Mouse (Mus musculus): ENCODE measurements at regions not wholly inside any gene's neighbourhood (a gene's known extent, or its start where the extent isn't known, plus 50 kb on each side); places are given as distances from the start of the nearest gene placed in this dataset.

- TF ChIP-seq CTCF (IDR thresholded peaks at IDR 0.05) (no peak), POLR2A (IDR thresholded peaks at IDR 0.05; ENCODE audit: insufficient read depth, low read depth, low read length) (no peak), EP300 (IDR thresholded peaks at IDR 0.05; ENCODE audit: insufficient read depth, low read depth, low read length) (no peak)
- Histone ChIP-seq H3K27ac (no peak overlapping the region), H3K4me1 (ENCODE audit: control insufficient read depth, insufficient read depth, low read length) (peaks cover 1% of the 10 kb centered on the region; the same call in 1 of the 2 replicates), H3K27me3 (ENCODE audit: control insufficient read depth, insufficient read depth, low read length) (no peaks in the 10 kb centered on the region), H3K4me3 (no peak overlapping the region), H3K36me3 (ENCODE audit: control insufficient read depth, insufficient read depth, low read length) (no peaks in the 10 kb centered on the region), H3K9ac (ENCODE audit: low read depth, low read length) (no peak overlapping the region), H3K79me2 (replicated peaks; ENCODE audit: control insufficient read depth, insufficient read depth, low read length) (no peaks in the 10 kb centered on the region)
- no peak for DNase-seq
- WGBS: 52% methylated on average over 3 of the region's 3 CpGs
- intact Hi-C loops (cut with DNase I): no loop called here
Observed at GRCm38 (mm10) chr14:17606018-17606417, 54.0 kb upstream of the Thrb start.

- Histone ChIP-seq H3K9ac (ENCODE audit: low read depth, low read length) (no peak overlapping the region), H3K4me1 (ENCODE audit: control insufficient read depth, insufficient read depth, low read length) (peaks cover 1% of the 10 kb centered on the region; the same call in 1 of the 2 replicates), H3K27ac (no peak overlapping the region), H3K27me3 (ENCODE audit: control insufficient read depth, insufficient read depth, low read length) (no peaks in the 10 kb centered on the region), H3K4me3 (no peak overlapping the region), H3K79me2 (replicated peaks; ENCODE audit: control insufficient read depth, insufficient read depth, low read length) (no peaks in the 10 kb centered on the region), H3K36me3 (ENCODE audit: control insufficient read depth, insufficient read depth, low read length) (no peaks in the 10 kb centered on the region)
- WGBS: 68% methylated on average over 2 of the region's 2 CpGs
- TF ChIP-seq EP300 (IDR thresholded peaks at IDR 0.05; ENCODE audit: insufficient read depth, low read depth, low read length) (no peak), CTCF (IDR thresholded peaks at IDR 0.05) (no peak), POLR2A (IDR thresholded peaks at IDR 0.05; ENCODE audit: insufficient read depth, low read depth, low read length) (no peak)
- no peak for DNase-seq
- intact Hi-C loops (cut with DNase I): no loop called here
Observed at GRCm38 (mm10) chr14:17607186-17607585, 52.9 kb upstream of the Thrb start.

Data from heart, adult 2 months (tissue).